Mouse (Mus musculus): Measurements from ENCODE around the gene Acot4.
"Not testable (repeated sequence)": the region's sequence is repeated elsewhere in the genome, so short reads cannot be mapped to it uniquely, and the experiment has no call there.

The Acot4 gene

DNA sequence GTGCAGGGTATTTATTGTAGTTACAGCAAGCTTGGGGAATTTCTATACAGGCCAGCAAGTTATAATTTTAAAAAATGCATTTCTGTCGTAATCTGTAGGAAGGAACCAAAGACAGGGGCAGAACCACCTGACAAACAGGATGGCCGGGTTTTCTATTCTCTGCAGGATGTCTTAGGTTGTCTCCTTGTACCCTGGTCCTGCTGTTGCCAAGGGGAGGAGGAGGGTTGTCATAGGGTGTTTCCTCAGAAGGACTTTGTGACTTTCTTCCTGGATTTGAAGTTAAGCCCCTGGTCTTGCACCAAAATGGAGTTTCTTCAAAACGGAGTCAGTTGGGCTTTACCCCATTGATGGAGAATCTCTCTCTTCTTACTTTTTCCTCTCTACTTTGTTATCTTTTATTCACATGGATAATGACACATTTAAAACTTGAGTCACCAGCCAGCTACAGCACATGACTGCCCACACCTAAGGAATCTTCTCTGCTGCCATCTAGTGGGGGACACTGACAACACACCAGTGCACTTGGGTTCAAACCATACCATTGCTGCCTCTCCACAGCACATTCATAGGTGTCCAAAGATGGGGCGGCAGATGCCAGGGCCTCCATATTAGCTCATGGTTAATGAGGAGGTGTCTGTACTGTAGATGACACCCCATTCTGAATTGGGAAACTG lies 7.4 kb upstream of the Acot4 start:
- DNase-seq (ENCODE audit: low spot score in 2 of 2), result peak; percentile 49 to 73

- no peak for DNase-seq (ENCODE audit: low spot score in 2 of 2)
Measured at GRCm38 (mm10) chr12:84032854-84033253, 5.3 kb upstream of the Acot4 start.

- not testable (repeated sequence) for DNase-seq (ENCODE audit: low spot score in 2 of 2)
Measured at GRCm38 (mm10) chr12:84033302-84033701, 4.9 kb upstream of the Acot4 start.

GRCm38 (mm10) chr12:84034108-84034507 lies 4.1 kb upstream of the Acot4 start:
- DNase-seq (ENCODE audit: low spot score in 2 of 2), result no peak

DNA sequence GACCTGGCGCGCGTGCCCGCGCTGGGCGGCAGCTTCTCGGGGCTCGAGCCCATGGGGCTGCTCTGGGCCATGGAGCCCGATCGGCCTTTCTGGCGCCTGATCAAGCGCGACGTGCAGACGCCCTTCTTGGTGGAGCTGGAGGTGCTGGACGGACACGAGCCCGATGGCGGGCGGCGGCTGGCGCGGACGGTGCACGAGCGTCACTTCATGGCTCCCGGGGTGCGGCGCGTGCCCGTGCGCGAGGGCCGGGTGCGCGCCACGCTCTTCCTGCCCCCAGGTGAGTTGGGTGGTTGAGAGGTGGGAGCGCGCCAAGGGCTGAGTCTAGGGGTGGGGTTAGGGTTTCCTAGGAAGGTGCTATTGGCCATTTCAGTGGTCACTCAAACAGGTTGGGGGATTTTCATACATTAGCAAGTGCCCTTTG lies 522 bp downstream of the Acot4 start, which contains the start of gene Gm49366:
Gm49366 (plus strand) TSS at position 245 of the 421 bp plus-strand sequence.
- DNase-seq (ENCODE audit: low spot score in 2 of 2), result peak; percentile 4 to 44

DNA sequence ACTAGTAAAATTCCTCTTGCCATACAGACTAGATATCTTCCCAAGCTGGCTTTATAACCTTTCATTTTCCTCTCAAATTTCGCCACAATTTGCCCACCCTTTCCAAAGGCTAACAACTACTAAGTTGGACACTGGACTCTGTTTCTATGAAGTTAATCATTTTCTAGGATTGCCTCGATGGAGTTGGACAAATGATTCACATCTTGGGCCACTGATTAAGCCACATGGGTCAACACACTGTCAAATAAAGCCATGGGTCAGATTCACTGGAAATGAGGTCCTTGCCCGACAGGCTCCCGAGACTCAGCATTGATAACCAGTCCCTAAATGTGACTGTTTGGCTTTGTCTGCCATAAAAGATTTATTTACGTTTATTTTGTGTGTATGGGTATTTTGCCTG lies 4.1 kb downstream of the Acot4 start:
- DNase-seq (ENCODE audit: low spot score in 2 of 2), result no peak

DNA sequence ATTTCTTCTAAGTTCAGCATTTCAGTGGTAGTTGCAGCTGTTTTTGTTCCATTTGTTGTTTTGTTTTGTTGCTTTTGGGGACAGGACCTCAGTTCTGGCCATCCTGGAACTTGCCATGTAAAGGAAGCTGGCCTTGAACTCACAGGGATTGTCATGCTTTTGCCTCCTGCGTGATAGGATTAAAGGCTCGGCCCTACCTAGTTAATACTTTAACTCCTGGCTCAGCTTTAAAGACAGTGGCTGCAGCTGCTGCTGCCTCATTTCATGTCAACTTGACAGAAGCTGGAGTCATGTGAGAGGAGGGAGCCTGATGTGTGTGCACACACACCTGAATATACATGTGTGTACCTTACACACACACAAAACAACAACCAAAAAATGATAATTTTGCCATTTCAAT lies 5.9 kb downstream of the Acot4 start:
- DNase-seq (ENCODE audit: low spot score in 2 of 2), result no peak

DNA sequence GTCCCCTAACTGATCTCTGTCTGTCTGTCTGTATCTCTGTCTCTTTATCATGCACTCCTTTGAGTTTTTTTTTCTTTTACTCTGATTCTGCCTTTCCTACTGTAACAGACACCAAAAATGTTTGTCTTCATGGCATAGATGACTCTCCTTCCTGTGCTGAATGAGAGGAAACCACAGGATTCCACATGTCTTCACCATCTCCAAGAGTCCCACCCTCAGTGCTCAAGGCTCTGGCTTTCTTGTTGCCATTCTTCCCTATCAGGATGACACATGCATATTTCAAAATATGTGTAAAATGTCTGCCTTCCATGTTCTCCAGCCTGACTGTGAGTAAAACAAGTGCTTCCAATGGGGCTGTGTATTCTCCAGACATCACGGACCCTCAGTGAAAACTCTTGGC lies 8.7 kb downstream of the Acot4 start:
- DNase-seq (ENCODE audit: low spot score in 2 of 2), result no peak

DNA sequence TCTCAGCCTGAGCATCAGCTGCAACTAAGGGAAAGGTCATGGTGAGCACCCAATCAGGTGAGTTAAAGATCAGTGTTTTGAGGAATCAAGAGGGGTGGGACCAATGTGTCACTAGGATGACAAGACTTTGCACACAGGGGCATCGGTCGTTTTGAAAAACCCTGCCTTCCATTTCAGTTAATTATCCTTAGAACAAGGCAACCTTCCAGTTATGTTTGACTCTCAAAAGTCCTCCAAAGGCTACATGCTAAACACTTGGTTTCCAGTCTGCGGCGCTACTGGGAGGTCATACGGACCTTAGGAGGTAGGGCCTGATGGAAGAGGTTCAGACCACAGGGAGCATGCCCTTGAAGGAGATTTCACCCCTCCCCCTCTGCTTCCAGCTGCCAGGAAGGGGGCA lies 12.6 kb downstream of the Acot4 start:
- DNase-seq (ENCODE audit: low spot score in 2 of 2), result not testable (repeated sequence)

DNA sequence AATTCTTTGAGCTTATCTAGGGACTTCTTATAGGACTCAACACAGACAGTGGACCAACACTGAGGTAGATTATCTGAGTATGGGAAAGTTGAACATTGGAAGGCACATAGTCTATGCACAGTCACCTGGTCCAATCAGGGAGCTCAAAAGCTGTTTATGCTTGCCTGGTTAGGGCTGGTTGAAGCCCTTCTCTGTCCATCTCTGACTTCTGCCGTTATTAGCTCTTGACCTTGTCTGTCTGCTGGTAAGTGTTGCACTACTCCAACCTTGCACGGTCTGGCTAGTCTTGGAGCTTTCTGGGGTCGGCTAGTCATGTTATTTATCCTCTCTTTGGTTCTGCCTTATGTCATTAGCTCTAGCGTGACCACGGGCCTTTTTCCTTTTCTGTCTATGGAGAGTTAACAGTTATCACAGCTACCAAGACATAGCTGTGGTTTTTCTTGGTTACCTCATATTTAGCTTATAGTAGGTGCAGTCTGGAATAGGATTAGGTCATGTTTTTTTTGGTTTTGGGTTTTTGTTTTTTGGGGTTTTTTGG lies 13.8 kb downstream of the Acot4 start, which contains the start of gene Acot3:
Acot3 (plus strand) TSS at position 208 of the 538 bp plus-strand sequence.
- no peak for DNase-seq (ENCODE audit: low spot score in 2 of 2)

DNA sequence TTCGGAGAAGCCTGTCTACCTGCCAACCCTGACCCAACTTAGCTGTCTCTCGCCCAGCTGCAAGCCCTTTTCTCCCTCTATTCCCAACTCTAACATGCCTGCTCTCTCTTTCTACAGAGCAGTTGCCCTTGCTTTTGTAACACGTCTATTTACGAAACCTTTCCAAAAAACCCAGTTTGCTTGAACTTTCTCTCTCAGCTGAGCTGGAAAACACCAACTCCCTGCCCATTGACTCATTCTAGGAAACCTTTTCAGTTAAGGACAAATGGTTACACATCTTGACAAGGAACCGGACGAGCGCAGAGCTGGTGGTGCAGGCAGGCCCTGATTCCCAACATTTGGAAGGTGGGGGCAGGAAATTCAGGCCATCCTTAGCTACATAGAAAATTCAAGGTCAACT lies 14.4 kb downstream of the Acot4 start:
- DNase-seq (ENCODE audit: low spot score in 2 of 2), result no peak

GRCm38 (mm10) chr12:84053173-84053572 lies 15.0 kb downstream of the Acot4 start:
- no peak for DNase-seq (ENCODE audit: low spot score in 2 of 2)

DNA sequence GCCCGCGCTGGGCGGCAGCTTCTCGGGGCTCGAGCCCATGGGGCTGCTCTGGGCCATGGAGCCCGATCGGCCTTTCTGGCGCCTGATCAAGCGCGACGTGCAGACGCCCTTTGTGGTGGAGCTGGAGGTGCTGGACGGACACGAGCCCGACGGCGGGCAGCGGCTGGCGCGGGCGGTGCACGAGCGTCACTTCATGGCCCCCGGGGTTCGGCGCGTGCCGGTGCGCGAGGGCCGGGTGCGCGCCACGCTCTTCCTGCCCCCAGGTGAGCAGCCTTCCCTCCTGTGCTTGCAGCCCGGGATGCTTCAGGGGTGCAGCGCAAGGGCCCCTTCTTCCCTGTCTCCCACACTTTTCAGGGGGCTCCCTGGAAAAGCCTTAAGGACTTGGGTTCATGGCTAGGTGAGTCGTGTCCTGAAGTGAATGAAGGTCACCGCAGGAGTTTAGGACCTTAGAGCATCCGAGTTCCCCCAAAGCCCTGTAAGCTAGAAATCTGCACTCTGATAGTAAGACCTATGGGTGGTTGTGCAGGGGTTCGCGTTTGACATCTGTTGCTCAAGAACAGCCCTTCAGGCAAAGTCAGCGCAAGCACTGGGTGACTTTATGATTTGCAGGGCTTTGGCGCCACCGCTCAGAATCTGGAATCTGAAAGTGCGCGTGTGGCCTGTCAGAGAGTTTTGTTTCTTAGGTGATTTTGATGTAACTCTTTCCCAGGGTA lies 15.7 kb downstream of the Acot4 start:
- no peak for DNase-seq (ENCODE audit: low spot score in 2 of 2)

- DNase-seq (ENCODE audit: low spot score in 2 of 2), result no peak
Measured at GRCm38 (mm10) chr12:84060946-84061345, 22.8 kb downstream of the Acot4 start.

DNA sequence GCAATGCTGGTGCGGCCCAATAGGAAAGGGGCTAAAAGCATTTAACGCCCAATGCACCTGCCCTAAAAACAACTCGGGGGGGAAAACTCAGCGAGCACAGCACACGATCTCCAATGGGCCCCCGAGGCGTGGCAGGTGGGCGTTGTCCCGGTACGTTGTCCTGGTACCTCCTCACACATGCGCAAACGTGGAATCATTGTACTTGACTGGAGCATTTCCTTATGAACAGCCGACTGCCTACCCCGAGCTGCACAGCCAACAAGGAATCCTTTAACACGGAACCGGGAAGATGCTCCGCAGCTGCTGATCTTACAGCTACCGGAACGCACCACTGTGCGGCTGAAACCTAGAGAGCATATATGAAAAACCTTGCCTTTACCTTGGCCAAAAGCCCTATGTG lies 24.2 kb downstream of the Acot4 start:
- no peak for DNase-seq (ENCODE audit: low spot score in 2 of 2)

DNA sequence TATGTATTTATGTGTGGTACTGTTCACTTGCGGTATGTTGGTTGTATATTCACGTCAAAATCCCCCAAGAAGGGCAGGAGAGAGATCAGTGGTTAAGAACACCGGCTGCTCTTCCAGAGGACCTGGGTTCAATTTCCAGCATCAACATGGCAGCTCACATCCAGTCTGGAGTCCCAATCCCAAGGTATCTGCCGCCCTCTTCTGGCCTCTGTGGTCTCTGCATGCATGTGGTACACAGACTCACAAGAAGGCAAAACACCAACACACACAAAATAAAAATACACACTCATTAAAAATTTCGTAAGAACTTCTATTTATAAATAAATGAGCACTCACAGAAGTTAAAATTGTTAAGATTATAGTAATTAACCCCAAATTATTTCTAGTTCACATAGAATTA lies 25.0 kb downstream of the Acot4 start:
- DNase-seq (ENCODE audit: low spot score in 2 of 2), result no peak

- DNase-seq (ENCODE audit: low spot score in 2 of 2), result no peak
Measured at GRCm38 (mm10) chr12:84063833-84064232, 25.7 kb downstream of the Acot4 start.

GRCm38 (mm10) chr12:84064621-84065020 lies 26.4 kb downstream of the Acot4 start:
- no peak for DNase-seq (ENCODE audit: low spot score in 2 of 2)

DNA sequence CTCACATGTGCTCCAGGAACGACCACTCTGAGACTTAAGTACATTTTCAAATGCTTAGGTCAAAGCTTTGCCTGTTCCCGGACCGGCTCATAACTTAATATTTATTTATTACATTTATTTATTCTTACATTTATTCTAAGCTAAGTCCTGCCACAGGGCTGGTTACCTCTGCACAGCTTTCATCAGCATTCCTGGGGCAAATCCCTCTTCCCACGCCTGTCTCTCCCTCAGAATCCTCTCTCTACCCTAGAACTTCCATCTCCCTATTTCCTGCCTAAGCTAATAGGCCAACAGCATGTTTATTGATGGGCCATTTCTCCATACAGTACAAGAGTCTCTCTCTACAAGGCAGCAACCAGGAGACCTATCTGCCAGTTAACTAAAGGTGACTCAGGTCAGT lies 29.6 kb downstream of the Acot4 start:
- no peak for DNase-seq (ENCODE audit: low spot score in 2 of 2)

GRCm38 (mm10) chr12:84068296-84068695 lies 30.1 kb downstream of the Acot4 start:
- no peak for DNase-seq (ENCODE audit: low spot score in 2 of 2)

GRCm38 (mm10) chr12:84068986-84069385 lies 30.8 kb downstream of the Acot4 start, which contains the start of gene Acot5:
TSS of gene Acot5 (plus strand) at chr12:84069325.
- no peak for DNase-seq (ENCODE audit: low spot score in 2 of 2)

GRCm38 (mm10) chr12:84069582-84069981 lies 31.4 kb downstream of the Acot4 start:
- peak in 1 of 2 experiments; percentile 38 for DNase-seq (ENCODE audit: low spot score in 2 of 2)

DNA sequence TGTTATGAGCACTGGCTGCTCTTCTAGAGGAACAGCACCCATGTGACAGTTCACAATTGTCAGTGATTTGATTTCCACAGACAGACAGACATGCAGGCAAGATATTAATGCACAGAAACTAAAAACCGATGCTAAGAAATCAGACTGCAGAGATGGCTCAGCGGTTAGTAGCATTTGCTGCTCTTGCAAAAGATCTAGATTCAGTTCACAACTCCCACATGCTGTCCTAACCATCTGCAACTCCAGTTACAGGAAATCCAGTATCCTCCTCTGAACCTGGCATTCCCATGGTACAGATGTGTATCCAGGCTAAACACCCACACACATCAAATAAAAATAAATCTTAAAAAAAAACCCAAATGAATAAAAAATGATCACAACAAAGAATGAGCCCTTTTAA lies 33.5 kb downstream of the Acot4 start:
- DNase-seq (ENCODE audit: low spot score in 2 of 2), result no peak

Measured in urinary bladder, adult 18-20 months (tissue).